Mouse (Mus musculus): ENCODE data around the gene Pnpla6. TPM values are rescaled to one million over a fixed set of nuclear protein-coding genes. Genes with fewer than 3 reads are reported as not detected.

Gene Pnpla6
- polyA plus RNA-seq, 1 experiment from 2014 or later, result 16.3 TPM

GRCm38 (mm10) chr8:3522007-3522697, 7.0 kb downstream of the Pnpla6 start:
- Histone ChIP-seq H3K9me3 (replicated peaks; ENCODE audit: control insufficient read depth, low read length) (no peaks in the 10 kb centered on the region), H3K9ac (ENCODE audit: low read length) (no peak overlapping the region), H3K36me3 (ENCODE audit: control insufficient read depth, insufficient read depth) (peaks cover 23% of the 10 kb centered on the region), H3K4me1 (ENCODE audit: control insufficient read depth, insufficient read depth, low read length) (0 out of 2 replicates have a peak, but pooled peaks cover 2% of the 10 kb centered on the region), H3K27ac (ENCODE audit: low read length) (no peak overlapping the region), H3K4me3 (ENCODE audit: low read length) (no peak overlapping the region), H3K4me2 (ENCODE audit: low read depth, low read length) (no peak overlapping the region), H3K27me3 (ENCODE audit: control insufficient read depth, insufficient read depth, low read length) (no peaks in the 10 kb centered on the region)
- no peak for ATAC-seq (replicated peaks; ENCODE audit: extremely low read depth, insufficient read depth, low FRiP score)
- WGBS, result 83% methylated on average over 13 of the region's 13 CpGs

DNA sequence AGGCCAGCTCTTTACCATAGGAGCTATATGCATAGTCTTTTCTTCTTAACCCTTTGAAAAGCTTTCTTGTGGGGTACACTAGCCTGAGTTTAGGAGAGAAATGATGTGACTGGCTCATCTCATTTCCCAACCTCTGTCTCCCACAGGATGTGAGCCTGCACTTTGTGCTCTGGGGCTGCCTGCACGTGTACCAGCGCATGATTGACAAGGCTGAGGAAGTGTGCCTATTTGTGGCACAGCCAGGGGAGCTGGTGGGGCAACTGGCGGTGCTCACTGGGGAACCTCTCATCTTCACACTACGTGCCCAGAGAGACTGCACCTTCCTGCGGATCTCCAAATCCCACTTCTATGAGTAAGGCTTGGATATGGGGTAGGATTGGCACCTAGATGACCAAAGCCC, 15.6 kb downstream of the Pnpla6 start:
- Histone ChIP-seq H3K36me3 (ENCODE audit: control insufficient read depth, insufficient read depth) (peaks cover 16% of the 10 kb centered on the region), H3K4me2 (ENCODE audit: low read depth, low read length) (no peak overlapping the region), H3K9ac (ENCODE audit: low read length) (no peak overlapping the region), H3K9me3 (replicated peaks; ENCODE audit: control insufficient read depth, low read length) (no peaks in the 10 kb centered on the region), H3K4me1 (ENCODE audit: control insufficient read depth, insufficient read depth, low read length) (no peaks in the 10 kb centered on the region), H3K4me3 (ENCODE audit: low read length) (no peak overlapping the region), H3K27me3 (ENCODE audit: control insufficient read depth, insufficient read depth, low read length) (no peaks in the 10 kb centered on the region), H3K27ac (ENCODE audit: low read length) (no peak overlapping the region)
- no peak for ATAC-seq (replicated peaks; ENCODE audit: extremely low read depth, insufficient read depth, low FRiP score)
- 76% methylated on average over 5 of the region's 5 CpGs for WGBS

- no peak overlapping the region for H3K4me2 ChIP-seq (ENCODE audit: low read depth, low read length)
- H3K36me3 ChIP-seq (ENCODE audit: control insufficient read depth, insufficient read depth), result peaks cover 19% of the 10 kb centered on the region
- H3K27me3 ChIP-seq (ENCODE audit: control insufficient read depth, insufficient read depth, low read length), result no peaks in the 10 kb centered on the region
- no peaks in the 10 kb centered on the region for H3K9me3 ChIP-seq (replicated peaks; ENCODE audit: control insufficient read depth, low read length)
- no peak overlapping the region for H3K27ac ChIP-seq (ENCODE audit: low read length)
- no peak overlapping the region for H3K4me3 ChIP-seq (ENCODE audit: low read length)
- H3K9ac ChIP-seq (ENCODE audit: low read length), result no peak overlapping the region
- no peak for ATAC-seq (replicated peaks; ENCODE audit: extremely low read depth, insufficient read depth, low FRiP score)
- H3K4me1 ChIP-seq (ENCODE audit: control insufficient read depth, insufficient read depth, low read length), result no peaks in the 10 kb centered on the region
- 95% methylated on average over 18 of the region's 18 CpGs for WGBS
Observed at GRCm38 (mm10) chr8:3531936-3532335, 16.8 kb downstream of the Pnpla6 start.

DNA sequence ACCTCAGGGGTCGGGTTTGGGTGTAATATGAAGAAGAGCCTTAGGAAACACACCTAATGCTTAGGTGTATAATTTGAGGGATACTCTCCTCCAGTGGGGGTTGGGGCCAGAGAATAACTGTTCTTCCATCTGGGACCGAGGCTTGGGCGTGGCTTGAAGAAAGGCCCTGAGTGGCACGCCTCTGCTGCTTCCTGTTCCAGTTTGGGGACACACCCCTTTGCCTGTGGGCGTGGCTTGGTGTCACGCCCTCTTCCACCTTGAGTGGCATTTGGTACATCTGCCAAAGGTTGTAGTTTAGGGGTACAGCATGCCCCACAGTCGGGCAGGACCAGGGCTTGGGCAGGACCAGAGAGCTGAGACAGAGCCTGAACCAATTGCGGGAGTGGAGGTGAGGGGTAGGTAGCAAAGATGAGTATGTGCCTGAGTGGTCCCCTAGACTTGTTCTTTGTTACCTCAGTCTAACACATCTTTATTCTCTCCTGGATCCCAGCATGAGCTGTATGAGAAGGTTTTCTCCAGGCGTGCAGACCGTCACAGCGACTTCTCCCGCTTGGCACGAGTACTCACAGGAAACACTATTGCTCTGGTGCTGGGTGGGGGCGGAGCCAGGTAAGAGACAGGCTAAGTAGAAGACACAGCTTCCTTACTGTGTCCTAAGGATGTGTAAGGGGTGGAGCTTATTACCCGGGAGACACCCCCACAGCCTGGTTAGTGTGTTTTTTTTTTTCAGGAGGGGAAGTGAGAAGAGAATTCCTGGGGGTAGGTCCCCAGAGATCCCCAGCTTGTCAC, 21.1 kb downstream of the Pnpla6 start:
- Histone ChIP-seq H3K9me3 (replicated peaks; ENCODE audit: control insufficient read depth, low read length) (no peaks in the 10 kb centered on the region), H3K36me3 (ENCODE audit: control insufficient read depth, insufficient read depth) (peaks cover 43% of the 10 kb centered on the region), H3K4me3 (ENCODE audit: low read length) (no peak overlapping the region), H3K9ac (ENCODE audit: low read length) (no peak overlapping the region), H3K27ac (ENCODE audit: low read length) (no peak overlapping the region), H3K4me1 (ENCODE audit: control insufficient read depth, insufficient read depth, low read length) (no peaks in the 10 kb centered on the region), H3K27me3 (ENCODE audit: control insufficient read depth, insufficient read depth, low read length) (no peaks in the 10 kb centered on the region), H3K4me2 (ENCODE audit: low read depth, low read length) (no peak overlapping the region)
- ATAC-seq (replicated peaks; ENCODE audit: extremely low read depth, insufficient read depth, low FRiP score), result no peak
- WGBS, result 63% methylated on average over 15 of the region's 15 CpGs

GRCm38 (mm10) chr8:3536940-3537339, 21.8 kb downstream of the Pnpla6 start:
- WGBS, result 93% methylated on average over 9 of the region's 9 CpGs
- H3K36me3 ChIP-seq (ENCODE audit: control insufficient read depth, insufficient read depth), result peaks cover 42% of the 10 kb centered on the region
- no peak overlapping the region for H3K27ac ChIP-seq (ENCODE audit: low read length)
- H3K9ac ChIP-seq (ENCODE audit: low read length), result no peak overlapping the region
- no peak overlapping the region for H3K4me3 ChIP-seq (ENCODE audit: low read length)
- H3K9me3 ChIP-seq (replicated peaks; ENCODE audit: control insufficient read depth, low read length), result no peaks in the 10 kb centered on the region
- H3K4me1 ChIP-seq (ENCODE audit: control insufficient read depth, insufficient read depth, low read length), result no peaks in the 10 kb centered on the region
- H3K27me3 ChIP-seq (ENCODE audit: control insufficient read depth, insufficient read depth, low read length), result no peaks in the 10 kb centered on the region
- no peak overlapping the region for H3K4me2 ChIP-seq (ENCODE audit: low read depth, low read length)
- no peak for ATAC-seq (replicated peaks; ENCODE audit: extremely low read depth, insufficient read depth, low FRiP score)

GRCm38 (mm10) chr8:3537666-3538065, 22.5 kb downstream of the Pnpla6 start:
- no peaks in the 10 kb centered on the region for H3K4me1 ChIP-seq (ENCODE audit: control insufficient read depth, insufficient read depth, low read length)
- H3K36me3 ChIP-seq (ENCODE audit: control insufficient read depth, insufficient read depth), result peaks cover 38% of the 10 kb centered on the region
- no peak overlapping the region for H3K9ac ChIP-seq (ENCODE audit: low read length)
- WGBS, result 93% methylated on average over 26 of the region's 26 CpGs
- H3K4me2 ChIP-seq (ENCODE audit: low read depth, low read length), result no peak overlapping the region
- no peak overlapping the region for H3K4me3 ChIP-seq (ENCODE audit: low read length)
- H3K27me3 ChIP-seq (ENCODE audit: control insufficient read depth, insufficient read depth, low read length), result no peaks in the 10 kb centered on the region
- H3K27ac ChIP-seq (ENCODE audit: low read length), result no peak overlapping the region
- no peaks in the 10 kb centered on the region for H3K9me3 ChIP-seq (replicated peaks; ENCODE audit: control insufficient read depth, low read length)
- ATAC-seq (replicated peaks; ENCODE audit: extremely low read depth, insufficient read depth, low FRiP score), result no peak

DNA sequence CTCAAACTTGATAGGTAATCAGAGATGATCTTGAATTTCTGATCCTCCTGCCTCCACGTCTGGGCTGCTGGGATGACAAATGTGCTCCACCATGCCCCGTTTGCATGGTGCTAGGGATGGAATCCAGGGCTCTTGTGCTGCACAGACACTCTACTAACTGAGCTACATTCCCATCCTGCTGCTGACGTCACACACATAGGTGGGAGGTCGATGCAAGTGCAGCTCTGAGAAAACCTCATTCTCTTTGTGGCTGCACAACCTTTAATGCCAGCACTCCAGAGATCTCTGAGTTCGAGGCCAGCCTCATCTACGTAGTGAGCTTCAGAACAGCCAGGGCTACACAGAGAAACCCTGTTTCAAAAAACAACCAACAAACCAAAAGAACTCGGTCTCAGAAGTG, 24.0 kb downstream of the Pnpla6 start:
- Histone ChIP-seq H3K4me3 (ENCODE audit: low read length) (no peak overlapping the region), H3K36me3 (ENCODE audit: control insufficient read depth, insufficient read depth) (peaks cover 53% of the 10 kb centered on the region), H3K4me1 (ENCODE audit: control insufficient read depth, insufficient read depth, low read length) (no peaks in the 10 kb centered on the region), H3K27ac (ENCODE audit: low read length) (no peak overlapping the region), H3K27me3 (ENCODE audit: control insufficient read depth, insufficient read depth, low read length) (no peaks in the 10 kb centered on the region), H3K9me3 (replicated peaks; ENCODE audit: control insufficient read depth, low read length) (no peaks in the 10 kb centered on the region), H3K9ac (ENCODE audit: low read length) (no peak overlapping the region), H3K4me2 (ENCODE audit: low read depth, low read length) (no peak overlapping the region)
- no peak for ATAC-seq (replicated peaks; ENCODE audit: extremely low read depth, insufficient read depth, low FRiP score)
- WGBS, result 74% methylated on average over 7 of the region's 7 CpGs

- no peak overlapping the region for H3K27ac ChIP-seq (ENCODE audit: low read length)
- 87% methylated on average over 4 of the region's 4 CpGs for WGBS
- H3K4me3 ChIP-seq (ENCODE audit: low read length), result no peak overlapping the region
- H3K9me3 ChIP-seq (replicated peaks; ENCODE audit: control insufficient read depth, low read length), result no peaks in the 10 kb centered on the region
- H3K4me1 ChIP-seq (ENCODE audit: control insufficient read depth, insufficient read depth, low read length), result no peaks in the 10 kb centered on the region
- no peak overlapping the region for H3K4me2 ChIP-seq (ENCODE audit: low read depth, low read length)
- H3K9ac ChIP-seq (ENCODE audit: low read length), result no peak overlapping the region
- ATAC-seq (replicated peaks; ENCODE audit: extremely low read depth, insufficient read depth, low FRiP score), result no peak
- H3K36me3 ChIP-seq (ENCODE audit: control insufficient read depth, insufficient read depth), result peaks cover 57% of the 10 kb centered on the region
- no peaks in the 10 kb centered on the region for H3K27me3 ChIP-seq (ENCODE audit: control insufficient read depth, insufficient read depth, low read length)
Observed at GRCm38 (mm10) chr8:3540076-3540475, 24.9 kb downstream of the Pnpla6 start.

DNA sequence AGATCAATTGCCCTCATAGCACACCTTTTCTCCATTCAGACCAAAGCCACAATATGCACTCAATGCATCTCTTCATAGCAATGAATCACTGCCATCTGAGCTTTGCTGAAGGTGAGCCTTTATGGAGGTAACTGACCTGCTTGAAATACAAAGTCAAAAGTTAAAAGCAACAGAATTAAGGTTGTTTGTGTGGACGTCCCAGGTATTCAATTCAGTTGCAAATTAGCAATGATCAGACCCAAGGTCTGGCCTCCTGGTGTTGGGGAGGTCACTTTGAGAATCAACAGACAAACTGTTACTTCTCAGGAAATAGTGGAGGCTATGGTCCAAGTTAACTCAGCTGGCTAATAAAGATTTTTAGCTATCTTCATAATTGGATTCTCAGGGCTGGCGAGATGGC, 31.3 kb downstream of the Pnpla6 start:
- Histone ChIP-seq H3K4me3 (ENCODE audit: low read length) (no peak overlapping the region), H3K9me3 (replicated peaks; ENCODE audit: control insufficient read depth, low read length) (no peaks in the 10 kb centered on the region), H3K27me3 (ENCODE audit: control insufficient read depth, insufficient read depth, low read length) (no peaks in the 10 kb centered on the region), H3K4me1 (ENCODE audit: control insufficient read depth, insufficient read depth, low read length) (no peaks in the 10 kb centered on the region), H3K9ac (ENCODE audit: low read length) (no peak overlapping the region), H3K36me3 (ENCODE audit: control insufficient read depth, insufficient read depth) (peaks cover 24% of the 10 kb centered on the region), H3K4me2 (ENCODE audit: low read depth, low read length) (no peak overlapping the region), H3K27ac (ENCODE audit: low read length) (no peak overlapping the region)
- WGBS, result 86% methylated on average over 2 of the region's 2 CpGs
- ATAC-seq (replicated peaks; ENCODE audit: extremely low read depth, insufficient read depth, low FRiP score), result no peak
